Mouse (Mus musculus): ENCODE results near the gene Trappc3.

Trappc3 gene

DNA sequence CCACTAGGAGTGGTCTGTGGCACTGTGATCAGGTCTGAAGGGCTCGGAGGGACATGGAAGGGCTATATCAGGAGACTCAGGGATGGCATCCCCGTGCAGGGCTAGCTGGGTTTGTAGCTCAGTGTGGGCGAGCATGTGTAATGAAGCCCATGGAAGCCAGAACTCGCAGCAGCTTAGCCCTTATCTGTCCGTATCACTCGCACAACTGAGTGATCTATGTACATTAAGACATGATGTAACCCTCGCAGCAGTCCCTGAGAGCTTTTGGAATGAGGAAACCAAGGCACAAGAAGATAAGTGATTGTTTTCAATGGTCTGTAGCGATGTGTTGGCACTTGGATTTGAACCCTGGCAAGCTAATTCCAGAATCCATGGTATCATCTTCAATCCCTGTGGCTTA, 21.5 kb downstream of the Trappc3 start:
- no peak for DNase-seq

DNA sequence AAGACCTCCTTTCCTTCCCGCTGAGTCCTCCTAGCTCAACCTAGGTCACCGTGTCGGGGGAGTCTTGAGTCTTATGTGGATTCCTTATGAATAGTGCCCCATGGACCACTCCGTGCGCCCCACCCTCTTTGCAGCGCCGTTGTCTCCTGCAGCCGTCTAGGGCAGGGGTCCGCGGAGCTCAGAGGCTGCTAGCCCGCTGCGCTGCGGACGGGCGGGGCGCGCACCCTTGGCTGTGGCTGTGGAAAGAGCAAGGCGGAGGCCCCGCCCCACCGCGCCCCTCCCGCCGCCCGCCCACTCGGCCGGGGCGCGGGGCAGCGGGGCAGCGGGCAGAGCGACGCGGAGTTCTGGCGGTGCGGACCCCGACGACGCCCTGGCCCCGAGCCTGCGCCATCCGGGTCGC, 24.4 kb downstream of the Trappc3 start, which contains the start of gene Col8a2:
Col8a2 (plus strand) TSS at position 302 of the 400 bp plus-strand sequence.
- no peak for DNase-seq

DNA sequence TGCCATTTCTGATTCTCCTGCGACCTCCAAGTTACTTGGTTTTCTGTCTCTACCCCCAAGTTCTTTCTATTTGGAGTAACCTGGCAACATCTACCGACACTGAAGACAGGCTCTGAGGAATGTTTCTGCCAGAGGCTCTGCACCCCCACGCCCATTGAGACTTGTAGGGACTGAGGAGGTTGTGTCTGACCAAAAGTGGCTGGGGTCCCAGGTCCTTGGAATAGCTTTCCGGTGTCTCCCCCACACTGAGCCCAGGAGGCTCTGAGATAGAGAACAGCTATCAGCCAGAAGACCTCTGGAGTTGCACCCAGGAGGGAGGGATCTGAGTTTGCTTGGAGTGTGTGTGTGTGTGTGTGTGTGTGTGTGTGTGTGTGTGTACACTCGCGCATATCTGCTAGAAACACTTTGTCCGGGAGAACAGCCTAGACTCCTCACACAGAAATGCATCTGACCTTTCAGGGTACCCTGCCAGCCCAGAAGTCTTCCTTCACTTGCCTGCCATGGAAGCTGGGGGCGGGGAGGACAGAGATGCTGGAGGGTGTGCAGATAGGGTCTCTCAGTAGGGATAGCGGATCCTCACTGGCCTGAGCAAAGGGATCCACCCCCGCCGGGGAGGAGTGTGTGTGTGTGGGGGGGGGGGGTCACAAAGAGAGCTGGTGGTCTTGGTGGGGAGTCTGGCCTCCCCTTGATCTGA, 25.3 kb downstream of the Trappc3 start:
- DNase-seq: no peak

DNA sequence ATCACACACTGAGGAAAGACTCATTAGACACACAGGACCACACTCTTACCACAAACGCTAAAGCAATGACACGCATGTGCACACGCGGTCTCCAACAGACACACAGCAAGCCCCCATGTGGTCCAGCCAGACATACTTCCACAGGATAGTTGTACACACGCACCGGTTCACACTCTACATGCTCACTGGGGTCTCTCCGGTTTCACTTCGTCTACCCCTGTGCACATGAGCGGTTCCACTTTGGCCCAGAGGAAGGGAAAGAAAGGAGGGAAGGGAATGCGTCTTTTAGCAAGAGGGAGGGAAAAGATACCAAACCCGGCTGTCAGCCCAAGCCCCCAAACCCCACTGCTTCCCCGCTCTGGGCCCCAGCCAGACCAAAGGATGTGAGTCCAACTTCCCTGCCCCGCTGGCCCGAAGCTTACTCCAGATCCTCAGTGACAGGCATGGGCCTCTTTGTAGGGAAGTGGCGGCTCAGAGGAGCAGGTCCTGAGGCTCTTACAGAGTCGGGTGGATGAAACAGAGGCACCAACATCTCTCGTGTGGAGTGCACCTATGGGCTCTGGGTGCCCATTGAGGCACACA, 26.1 kb downstream of the Trappc3 start:
- no peak for DNase-seq

DNA sequence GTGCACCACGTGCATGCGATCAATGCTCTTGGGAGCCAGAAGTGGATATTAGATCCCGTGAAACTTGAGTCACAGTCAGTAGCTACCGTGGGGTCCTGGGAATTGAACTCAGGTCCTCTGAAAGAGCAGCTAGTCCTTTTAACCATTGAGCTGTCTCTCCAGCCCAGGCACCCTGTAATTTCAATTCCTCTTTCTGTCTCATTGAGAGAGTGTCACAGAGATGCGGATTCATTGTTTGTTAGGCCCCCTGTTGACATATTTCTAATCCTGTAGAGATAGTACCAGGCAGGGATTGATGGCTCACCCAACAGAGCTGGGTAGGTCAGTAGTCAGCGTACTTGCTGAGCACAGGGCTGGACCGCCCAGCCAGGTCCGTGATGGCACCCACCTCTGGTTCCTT, 28.2 kb downstream of the Trappc3 start:
- no peak for DNase-seq

DNA sequence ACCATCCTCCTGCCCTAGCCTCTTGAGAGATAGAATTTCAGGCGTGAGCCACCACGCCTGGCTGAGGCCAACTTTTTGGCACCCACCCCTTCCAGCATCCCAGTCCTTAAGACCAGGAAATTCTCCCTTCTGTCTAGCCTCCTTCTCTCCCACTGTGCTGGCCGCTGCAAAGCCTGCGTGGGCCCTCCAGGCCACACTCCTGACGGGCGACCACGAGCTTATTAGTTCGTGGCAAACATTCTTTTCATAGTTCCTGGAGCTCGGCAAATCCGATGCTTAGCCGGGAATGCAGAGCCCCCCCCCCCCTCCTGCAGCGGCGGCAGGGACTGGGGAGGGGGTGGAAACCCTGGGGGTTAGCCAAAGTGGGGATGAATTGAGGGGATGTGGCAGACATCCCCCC, 29.1 kb downstream of the Trappc3 start:
- no peak for DNase-seq

DNA sequence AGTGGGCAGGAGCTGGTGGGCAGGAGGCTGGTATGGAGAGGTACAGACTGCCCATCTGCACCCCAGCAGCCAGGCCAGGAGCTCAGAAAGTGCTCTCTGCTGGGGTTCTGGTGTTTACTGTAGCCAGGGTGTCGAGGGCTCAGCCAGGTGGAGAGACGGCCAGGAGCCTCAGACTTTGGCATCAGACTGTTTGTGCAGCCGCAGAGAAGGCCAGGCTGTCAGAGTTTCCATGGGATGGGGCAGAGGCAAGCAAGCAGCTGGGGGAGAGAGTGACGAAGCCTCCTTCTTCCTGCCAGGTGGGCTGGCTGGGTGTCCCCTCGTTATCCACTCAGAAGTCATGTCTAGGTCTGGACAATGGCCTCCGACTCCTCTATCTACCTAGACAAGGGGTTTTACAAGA, 33.0 kb downstream of the Trappc3 start:
- DNase-seq: no peak

DNA sequence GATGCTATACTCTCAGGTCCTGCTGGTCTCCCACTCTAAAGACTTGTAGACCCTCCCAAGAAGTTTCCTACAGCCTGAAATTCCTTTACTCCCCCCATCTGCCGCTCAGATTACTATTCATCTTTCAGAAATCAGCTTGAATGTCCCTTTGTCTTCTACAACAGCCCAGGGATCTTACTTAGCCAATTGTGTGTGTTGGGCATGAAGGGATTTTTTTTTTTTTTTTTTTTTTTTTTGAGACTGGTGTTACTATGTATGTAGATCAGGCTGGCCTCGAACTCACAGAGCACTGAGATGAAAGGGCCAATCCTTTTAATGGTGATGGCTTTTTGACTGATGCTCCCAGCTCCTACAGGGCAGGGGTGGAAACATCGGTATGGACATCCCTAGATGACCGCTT, 33.8 kb downstream of the Trappc3 start:
- no peak for DNase-seq

DNA sequence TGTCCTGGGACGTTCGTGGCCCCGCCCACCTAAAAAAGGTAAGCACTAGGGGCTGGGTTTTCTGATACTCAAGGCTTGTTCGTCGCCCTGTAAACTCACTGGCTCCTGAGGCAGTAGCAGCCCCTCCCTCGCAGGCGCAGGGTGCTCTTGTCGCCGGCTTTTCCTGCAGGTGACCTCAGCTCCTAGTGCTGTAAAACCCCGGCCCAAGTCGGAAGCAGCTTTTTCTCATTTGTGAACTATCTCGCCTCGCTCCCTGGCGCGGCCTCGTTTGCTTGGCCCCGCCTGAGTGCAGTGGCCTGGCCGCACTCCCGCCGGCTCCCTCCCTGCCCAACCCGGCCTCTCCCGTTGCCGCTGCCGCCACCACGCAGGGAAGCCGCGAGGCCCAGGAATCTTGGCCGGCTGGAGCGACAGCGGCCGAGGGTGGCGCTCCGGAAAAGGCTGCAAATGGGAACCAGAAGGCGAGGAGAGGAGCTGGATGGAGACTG, 34.5 kb downstream of the Trappc3 start:
- DNase-seq: peak; percentile 97

DNA sequence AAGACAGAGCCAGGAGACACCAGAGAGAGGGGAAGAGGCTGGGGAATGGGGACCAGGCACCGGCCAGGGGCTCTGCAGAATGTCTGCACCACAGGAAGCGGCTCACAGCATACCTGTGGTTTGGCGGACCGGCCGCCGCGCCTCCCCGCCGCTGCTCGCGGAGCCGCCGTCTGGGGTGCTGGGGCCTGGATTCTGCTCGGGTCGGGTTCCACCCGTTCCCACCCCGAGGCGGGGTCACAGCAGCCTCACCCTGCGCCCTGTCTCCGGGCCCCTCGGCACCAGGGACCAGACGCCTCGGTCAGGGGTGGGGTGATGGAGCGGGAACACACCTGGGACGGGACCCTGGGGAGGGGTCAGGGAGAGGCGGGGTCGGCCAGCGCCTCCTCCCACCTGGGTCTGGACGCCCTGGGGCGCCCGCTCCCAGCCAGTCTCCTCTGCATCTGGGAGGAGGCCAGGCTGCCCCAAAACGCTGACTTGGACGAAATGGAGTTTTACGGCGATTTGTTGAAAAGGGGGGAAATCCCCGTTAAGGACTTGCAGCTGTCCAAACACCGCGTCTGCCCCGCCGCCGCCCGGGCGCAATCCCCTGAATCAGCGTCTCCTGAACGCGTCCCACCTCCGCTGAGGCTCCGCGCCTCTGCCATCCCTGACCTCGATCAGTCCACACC, 38.9 kb downstream of the Trappc3 start:
- DNase-seq: peak; percentile 92

DNA sequence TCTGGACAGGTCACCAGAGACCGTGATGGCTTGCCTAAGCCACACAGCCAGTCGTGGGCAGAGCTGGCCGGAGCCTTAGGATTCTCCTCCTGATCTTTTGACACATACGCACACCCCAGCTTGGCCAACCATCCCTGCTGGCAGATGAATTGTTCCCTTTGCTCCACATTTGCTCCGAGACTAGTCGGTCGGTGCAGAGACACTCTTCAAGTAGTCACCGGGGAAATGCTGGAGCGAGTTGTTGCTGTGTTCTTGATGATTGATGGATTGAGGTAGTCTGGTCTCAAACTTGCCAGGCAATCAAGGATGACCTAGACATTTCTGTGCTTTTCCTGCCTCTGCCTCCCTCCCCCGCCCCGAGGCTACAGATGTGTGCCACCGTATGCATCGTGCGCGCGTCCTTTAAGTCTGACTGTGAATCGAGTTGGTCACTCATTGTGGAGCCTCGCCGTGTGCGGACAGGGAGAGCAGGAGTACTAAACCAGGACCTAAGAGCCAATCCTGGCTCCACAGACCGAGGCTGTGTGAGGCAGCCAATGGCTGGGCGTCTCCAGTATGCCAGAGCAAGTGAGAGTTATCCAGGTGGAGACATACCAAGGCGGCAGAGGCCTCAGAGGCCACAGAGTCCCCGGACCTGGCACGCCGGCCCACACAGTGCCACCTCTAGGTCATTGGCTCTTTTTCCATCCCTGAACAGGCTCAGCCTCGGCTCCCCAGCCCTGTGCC, 39.6 kb downstream of the Trappc3 start:
- DNase-seq: no peak

DNA sequence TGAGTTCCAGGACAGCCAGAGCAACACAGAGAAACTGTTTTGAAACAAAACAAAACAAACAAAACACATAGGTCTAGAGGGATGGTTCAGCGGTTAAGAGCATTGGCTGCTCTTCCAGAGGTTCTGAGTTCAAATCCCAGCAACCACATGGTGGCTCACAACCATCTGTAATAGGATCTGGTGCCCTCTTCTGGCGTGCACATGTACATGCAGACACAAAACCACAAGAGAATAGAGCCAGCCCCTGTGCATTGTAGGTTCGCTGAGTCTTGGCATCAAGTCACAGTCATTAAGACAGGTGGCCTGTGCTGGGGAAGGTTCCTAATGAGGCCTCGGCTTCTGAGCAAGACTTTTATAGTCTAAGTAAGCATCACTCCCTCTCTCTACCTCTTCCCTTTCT, 41.8 kb downstream of the Trappc3 start:
- DNase-seq: no peak

DNA sequence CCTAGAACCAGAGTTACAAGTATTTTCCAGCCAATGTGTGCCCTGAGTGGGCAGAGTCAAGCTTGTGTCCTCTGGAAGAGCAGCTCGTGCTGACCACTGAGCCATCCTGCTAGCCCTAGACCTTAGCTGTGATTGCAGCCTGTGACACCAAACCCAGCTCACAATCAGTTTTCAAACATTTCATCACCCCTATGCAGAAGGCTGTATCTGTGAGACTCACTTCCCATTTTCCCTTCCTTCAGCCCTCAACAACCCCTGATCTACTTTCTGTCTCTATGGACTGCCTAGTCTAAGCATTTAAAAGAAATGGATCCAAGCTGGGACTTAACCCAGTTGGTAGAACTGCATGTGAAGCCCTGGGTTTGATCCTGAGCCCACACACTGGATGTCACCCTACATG, 43.3 kb downstream of the Trappc3 start:
- no peak for DNase-seq

DNA sequence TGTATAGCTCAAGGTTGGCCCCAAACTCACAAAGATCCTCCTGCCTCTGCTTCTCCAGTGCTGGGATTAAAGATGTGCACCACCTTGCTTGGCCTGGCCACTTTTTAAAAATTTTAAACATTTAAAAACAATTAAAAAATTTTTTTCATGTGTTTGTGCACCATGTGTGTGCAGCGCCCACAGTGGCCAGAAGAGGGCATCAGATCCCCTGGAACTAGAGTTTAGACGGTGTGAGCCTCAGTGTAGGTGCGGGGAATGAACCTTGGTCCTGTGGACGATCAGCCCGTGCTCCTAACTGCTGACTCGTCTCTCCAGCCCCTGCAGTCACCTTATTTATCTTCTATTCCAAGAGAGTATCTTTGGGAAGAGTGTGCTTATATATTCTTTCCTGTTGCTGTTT, 43.9 kb downstream of the Trappc3 start:
- DNase-seq: no peak

DNA sequence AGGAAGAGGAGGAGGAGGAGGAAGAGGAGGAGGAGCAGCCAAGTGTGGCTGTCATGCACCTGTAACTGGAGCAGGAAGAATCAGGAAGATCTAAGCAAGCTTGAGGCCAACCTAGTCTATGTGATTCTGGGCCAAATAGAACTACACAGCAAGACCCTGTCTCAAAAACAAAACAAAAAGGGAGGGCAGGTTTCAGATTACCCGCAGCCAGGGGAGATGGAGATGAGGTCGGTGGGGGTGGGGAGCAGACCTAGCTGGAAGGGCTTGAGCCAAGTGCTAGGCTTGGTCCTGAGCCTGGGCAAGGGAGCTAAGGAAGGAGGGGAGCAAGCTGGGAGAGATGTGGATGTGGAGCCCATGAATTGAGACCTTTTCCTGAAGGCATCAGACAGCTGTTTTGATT, 44.7 kb downstream of the Trappc3 start:
- DNase-seq: no peak

DNA sequence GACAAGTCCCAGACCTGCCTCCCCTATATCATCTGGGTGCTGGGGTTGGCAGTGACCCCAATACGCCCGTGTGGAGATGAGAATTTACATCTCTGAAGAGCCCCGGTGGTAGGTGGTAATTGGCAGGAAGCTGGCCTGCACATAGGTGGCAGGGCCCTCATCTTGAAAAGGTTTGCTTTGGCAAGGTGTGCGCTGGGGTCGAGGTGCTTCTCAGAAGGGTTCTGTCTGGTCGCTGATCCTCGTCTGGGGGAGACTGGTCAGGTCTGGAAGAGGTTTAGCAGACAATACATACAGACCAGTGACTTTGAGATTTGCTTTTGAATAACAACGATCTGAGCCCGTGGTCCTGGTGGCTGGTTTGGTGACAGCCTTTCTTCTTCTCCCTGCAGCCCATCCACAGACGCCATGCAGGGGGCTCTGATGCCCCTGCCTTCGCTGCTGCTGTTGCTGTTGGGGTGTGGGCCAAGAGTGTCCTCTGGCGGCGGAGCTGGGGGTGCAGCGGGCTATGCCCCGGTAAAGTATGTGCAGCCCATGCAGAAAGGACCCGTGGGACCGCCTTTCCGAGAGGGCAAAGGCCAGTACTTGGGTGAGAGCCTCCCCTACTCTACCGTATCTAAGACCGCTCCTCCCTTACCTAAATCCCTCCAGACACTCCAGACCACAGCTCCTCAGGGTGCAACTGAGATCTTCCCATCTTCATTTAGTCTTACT, 47.2 kb downstream of the Trappc3 start:
- DNase-seq: peak; percentile 92

DNA sequence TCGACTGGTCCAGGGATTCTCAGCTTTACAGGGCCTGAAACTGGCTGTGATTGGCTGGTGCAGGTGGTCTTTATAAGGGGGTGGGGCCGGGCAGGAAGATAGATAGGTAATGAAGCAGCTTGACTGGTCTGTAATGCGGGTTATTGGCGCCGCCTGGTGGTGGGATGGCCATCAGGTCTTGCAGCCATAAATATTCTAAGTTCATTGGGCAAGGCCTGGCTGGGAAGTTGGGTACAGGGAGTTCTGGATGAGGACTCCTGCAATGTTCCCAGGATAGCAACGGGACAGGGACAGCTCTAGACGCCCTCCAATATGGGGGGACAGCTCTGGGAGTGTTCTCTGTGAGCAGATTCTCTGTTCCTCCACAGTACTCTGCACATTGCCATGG, 47.8 kb downstream of the Trappc3 start:
- peak; percentile 97 for DNase-seq

DNA sequence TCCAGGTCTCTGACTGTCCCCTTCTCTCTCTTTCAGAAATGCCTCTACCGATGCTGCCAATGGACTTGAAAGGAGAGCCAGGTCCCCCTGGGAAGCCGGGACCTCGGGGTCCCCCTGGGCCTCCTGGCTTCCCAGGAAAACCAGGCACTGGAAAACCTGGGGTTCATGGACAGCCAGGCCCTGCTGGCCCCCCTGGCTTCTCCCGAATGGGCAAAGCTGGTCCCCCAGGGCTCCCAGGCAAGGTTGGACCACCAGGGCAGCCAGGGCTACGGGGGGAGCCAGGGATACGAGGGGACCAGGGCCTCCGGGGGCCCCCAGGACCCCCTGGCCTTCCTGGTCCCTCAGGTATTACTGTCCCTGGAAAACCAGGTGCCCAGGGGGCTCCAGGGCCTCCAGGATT, 48.2 kb downstream of the Trappc3 start:
- peak; percentile 93 for DNase-seq

DNA sequence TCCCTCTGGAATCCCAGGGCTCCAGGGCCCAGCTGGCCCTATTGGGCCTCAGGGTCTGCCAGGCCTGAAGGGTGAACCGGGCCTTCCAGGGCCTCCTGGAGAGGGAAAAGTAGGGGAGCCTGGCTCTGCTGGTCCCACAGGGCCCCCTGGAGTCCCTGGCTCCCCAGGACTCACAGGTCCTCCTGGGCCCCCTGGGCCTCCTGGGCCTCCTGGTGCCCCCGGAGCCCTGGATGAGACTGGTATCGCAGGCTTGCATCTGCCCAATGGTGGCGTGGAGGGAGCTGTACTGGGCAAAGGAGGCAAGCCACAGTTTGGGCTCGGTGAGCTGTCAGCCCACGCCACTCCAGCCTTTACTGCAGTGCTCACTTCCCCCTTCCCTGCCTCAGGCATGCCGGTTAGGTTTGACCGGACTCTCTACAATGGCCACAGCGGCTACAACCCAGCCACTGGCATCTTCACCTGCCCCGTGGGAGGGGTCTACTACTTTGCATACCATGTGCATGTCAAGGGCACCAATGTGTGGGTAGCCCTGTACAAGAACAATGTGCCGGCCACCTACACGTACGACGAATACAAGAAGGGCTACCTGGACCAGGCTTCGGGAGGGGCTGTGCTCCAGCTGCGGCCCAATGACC, 49.6 kb downstream of the Trappc3 start:
- DNase-seq: peak; percentile 91

DNA sequence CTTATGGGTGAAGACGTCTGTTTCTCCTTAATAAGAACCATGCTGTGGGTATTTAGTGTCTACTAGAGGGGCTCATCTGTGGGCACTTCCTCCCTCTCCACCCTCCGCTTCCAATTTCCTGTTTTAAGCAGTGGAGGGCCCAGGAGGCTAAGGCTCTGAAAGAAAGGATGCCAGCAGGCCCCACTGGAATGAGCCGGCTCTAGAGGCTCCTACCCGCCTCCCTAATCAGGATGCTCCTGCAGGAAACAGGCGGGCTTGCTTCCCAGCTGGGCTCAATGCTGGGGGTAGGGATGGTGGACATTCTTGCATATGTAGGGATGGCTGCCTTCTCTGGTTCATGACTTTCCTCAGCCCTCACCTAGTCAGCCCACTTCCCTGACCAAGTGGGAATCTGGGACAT, 51.1 kb downstream of the Trappc3 start:
- DNase-seq: peak; percentile 87

DNA sequence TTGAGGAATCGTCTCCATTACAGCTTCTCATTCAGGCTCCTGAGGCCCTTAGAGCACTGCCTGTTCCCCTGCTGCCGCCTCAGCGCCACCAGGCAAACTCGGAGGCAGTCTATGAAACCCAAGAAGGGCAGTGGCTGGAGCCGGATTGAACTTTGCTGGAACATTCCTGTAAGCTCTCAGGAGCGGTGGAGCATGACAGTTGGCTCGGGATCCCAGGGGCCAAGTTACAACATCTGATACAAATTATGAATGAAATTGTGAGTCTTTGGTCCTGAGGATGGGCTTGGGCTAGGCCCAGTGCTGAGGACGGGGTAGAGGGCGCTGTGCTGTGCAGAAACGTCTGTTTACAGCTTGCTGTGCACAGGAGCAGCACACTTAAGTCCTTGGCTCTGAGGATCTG, 52.3 kb downstream of the Trappc3 start:
- DNase-seq: no peak

DNA sequence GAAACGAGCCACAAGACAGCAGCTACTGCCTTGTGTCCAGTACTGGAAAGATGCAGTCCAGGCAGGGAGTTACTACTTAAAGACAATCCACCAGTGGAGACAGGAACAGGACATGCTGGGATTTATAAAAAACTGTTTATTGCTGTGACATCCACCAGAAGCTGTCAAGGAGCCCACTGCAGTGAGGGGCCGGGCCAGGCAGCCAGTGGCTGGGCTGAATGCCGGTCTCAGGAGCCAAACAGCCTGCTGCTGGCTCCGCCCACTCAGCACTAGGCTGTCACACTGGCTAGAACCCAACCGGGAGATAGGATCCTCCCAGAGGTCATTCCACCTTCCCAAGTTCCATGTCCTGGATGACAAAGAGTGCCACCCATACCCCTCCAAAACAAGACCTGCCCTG, 53.8 kb downstream of the Trappc3 start:
- DNase-seq: peak; percentile 94
